Mouse (Mus musculus): ENCODE results near the gene Abtb1. TPM values are rescaled to one million over a fixed set of nuclear protein-coding genes. Genes with fewer than 3 reads are reported as not detected.

Abtb1 gene
- polyA plus RNA-seq, 1 experiment from 2014 or later, result 34.5 TPM

DNA sequence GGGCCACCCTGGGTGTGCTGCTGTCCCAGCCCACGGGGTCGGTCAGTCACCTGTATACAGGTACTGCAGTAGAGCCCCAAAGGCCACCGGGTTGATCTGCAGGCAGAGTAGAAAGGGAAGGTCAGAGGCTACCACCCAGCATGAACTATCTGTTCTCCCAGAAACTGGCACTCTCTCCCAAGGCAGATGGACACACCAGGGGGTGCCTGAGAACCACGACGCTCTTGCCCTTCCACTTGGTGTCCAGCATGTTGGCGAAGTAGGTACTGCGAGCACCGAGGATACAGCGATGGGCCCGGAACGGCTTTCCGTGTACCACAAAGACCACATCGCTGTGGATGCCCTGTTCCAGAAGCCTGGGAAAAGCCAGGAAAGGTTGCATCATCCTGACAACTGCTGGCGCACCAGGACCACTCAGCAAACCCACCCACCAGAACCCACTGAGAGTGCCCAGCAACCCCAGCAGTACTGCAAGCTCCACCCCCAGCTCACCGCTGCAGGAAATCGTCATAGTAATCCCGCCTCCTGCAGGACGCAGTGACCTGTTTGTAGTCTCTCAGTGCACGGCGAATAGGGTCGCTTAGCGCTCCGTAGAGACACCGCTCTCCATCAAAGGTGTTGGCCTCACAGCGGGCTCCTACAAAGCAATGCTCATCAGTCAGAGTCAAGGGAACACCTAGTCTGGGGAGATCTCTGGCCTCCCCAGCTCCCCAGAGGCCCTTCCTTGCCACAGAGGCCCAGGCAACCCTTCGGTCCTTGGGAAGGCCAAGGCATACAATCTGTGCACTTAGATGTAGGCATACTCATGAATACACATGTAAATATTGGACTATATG, 2.4 kb downstream of the Abtb1 start:
- H3K27ac ChIP-seq (replicated peaks), result no peak overlapping the region
- peaks cover 26% of the 10 kb centered on the region for H3K4me1 ChIP-seq
- 86% methylated on average over 26 of the region's 26 CpGs for WGBS
- H3K4me3 ChIP-seq (replicated peaks), result no peak overlapping the region
- no peak overlapping the region for H3K4me2 ChIP-seq (replicated peaks)
- no peaks in the 10 kb centered on the region for H3K27me3 ChIP-seq
- peaks cover 47% of the 10 kb centered on the region for H3K36me3 ChIP-seq
- no peak for ATAC-seq (ENCODE audit: insufficient number of reproducible peaks, low FRiP score, low TSS enrichment, low read depth)
- H3K9me3 ChIP-seq (replicated peaks), result no peaks in the 10 kb centered on the region
- no peak overlapping the region for H3K9ac ChIP-seq

GRCm38 (mm10) chr6:88838613-88839012, 3.2 kb downstream of the Abtb1 start:
- H3K27ac ChIP-seq (replicated peaks), result no peak overlapping the region
- H3K9ac ChIP-seq, result no peak overlapping the region
- H3K4me2 ChIP-seq (replicated peaks), result no peak overlapping the region
- peaks cover 47% of the 10 kb centered on the region for H3K36me3 ChIP-seq
- peaks cover 22% of the 10 kb centered on the region for H3K4me1 ChIP-seq
- H3K27me3 ChIP-seq, result no peaks in the 10 kb centered on the region
- H3K4me3 ChIP-seq (replicated peaks), result no peak overlapping the region
- no peaks in the 10 kb centered on the region for H3K9me3 ChIP-seq (replicated peaks)
- 89% methylated on average over 10 of the region's 10 CpGs for WGBS
- ATAC-seq (ENCODE audit: insufficient number of reproducible peaks, low FRiP score, low TSS enrichment, low read depth), result no peak

GRCm38 (mm10) chr6:88837999-88838398, 3.8 kb downstream of the Abtb1 start:
- H3K36me3 ChIP-seq, result peaks cover 47% of the 10 kb centered on the region
- no peak overlapping the region for H3K4me3 ChIP-seq (replicated peaks)
- peaks cover 16% of the 10 kb centered on the region for H3K4me1 ChIP-seq
- no peaks in the 10 kb centered on the region for H3K9me3 ChIP-seq (replicated peaks)
- WGBS, result 91% methylated on average over 12 of the region's 12 CpGs
- no peak overlapping the region for H3K4me2 ChIP-seq (replicated peaks)
- no peak overlapping the region for H3K27ac ChIP-seq (replicated peaks)
- ATAC-seq (ENCODE audit: insufficient number of reproducible peaks, low FRiP score, low TSS enrichment, low read depth), result no peak
- H3K9ac ChIP-seq, result no peak overlapping the region
- no peaks in the 10 kb centered on the region for H3K27me3 ChIP-seq

GRCm38 (mm10) chr6:88836178-88836819, 5.5 kb downstream of the Abtb1 start:
- Histone ChIP-seq H3K27me3 (no peaks in the 10 kb centered on the region), H3K4me2 (replicated peaks) (no peak overlapping the region), H3K9me3 (replicated peaks) (no peaks in the 10 kb centered on the region), H3K27ac (replicated peaks) (no peak overlapping the region), H3K4me1 (peaks cover 13% of the 10 kb centered on the region), H3K9ac (no peak overlapping the region), H3K4me3 (replicated peaks) (no peak overlapping the region), H3K36me3 (peaks cover 47% of the 10 kb centered on the region)
- ATAC-seq (ENCODE audit: insufficient number of reproducible peaks, low FRiP score, low TSS enrichment, low read depth), result no peak
- 88% methylated on average over 28 of the region's 28 CpGs for WGBS

DNA sequence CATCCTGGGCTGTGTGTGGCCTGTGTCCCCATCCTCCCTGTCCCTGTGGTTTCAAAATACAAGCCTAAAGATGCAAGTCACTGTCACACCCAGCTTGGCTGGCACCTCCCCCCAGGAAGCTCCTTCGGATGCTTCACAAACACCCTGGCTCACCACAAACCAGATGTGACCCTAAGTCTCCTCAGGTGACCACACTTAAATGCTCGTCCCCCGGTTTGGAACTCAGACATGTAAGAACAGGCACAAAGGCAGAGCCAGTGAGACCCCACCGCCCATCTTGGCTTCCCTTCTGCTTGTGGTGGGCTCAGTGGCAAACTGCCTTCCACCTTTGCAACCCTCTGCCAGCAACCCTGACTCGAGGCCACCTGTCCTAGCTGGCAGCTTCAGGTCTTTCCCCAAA, 6.7 kb downstream of the Abtb1 start:
- H3K36me3 ChIP-seq, result peaks cover 47% of the 10 kb centered on the region
- no peak for ATAC-seq (ENCODE audit: insufficient number of reproducible peaks, low FRiP score, low TSS enrichment, low read depth)
- no peaks in the 10 kb centered on the region for H3K27me3 ChIP-seq
- no peak overlapping the region for H3K27ac ChIP-seq (replicated peaks)
- 0 out of 2 replicates have a peak, but pooled peaks cover 3% of the 10 kb centered on the region for H3K4me1 ChIP-seq
- no peaks in the 10 kb centered on the region for H3K9me3 ChIP-seq (replicated peaks)
- no peak overlapping the region for H3K4me2 ChIP-seq (replicated peaks)
- no peak overlapping the region for H3K4me3 ChIP-seq (replicated peaks)
- no peak overlapping the region for H3K9ac ChIP-seq
- 55% methylated on average over 5 of the region's 5 CpGs for whole genome bisulfite sequencing

GRCm38 (mm10) chr6:88833340-88834140, 8.2 kb downstream of the Abtb1 start:
- H3K4me2 ChIP-seq (replicated peaks), result no peak overlapping the region
- no peak overlapping the region for H3K27ac ChIP-seq (replicated peaks)
- peaks cover 34% of the 10 kb centered on the region for H3K36me3 ChIP-seq
- no peaks in the 10 kb centered on the region for H3K27me3 ChIP-seq
- no peak overlapping the region for H3K9ac ChIP-seq
- 84% methylated on average over 5 of the region's 5 CpGs for WGBS
- 0 out of 2 replicates have a peak, but pooled peaks cover 3% of the 10 kb centered on the region for H3K4me1 ChIP-seq
- H3K9me3 ChIP-seq (replicated peaks), result no peaks in the 10 kb centered on the region
- ATAC-seq (ENCODE audit: insufficient number of reproducible peaks, low FRiP score, low TSS enrichment, low read depth), result no peak
- H3K4me3 ChIP-seq (replicated peaks), result no peak overlapping the region

- 76% methylated on average over 5 of the region's 5 CpGs for WGBS
- peak; percentile 50; the same call in 1 of the 2 replicates for ATAC-seq (ENCODE audit: insufficient number of reproducible peaks, low FRiP score, low TSS enrichment, low read depth)
Measured at GRCm38 (mm10) chr6:88832663-88833062, 9.1 kb downstream of the Abtb1 start.

DNA sequence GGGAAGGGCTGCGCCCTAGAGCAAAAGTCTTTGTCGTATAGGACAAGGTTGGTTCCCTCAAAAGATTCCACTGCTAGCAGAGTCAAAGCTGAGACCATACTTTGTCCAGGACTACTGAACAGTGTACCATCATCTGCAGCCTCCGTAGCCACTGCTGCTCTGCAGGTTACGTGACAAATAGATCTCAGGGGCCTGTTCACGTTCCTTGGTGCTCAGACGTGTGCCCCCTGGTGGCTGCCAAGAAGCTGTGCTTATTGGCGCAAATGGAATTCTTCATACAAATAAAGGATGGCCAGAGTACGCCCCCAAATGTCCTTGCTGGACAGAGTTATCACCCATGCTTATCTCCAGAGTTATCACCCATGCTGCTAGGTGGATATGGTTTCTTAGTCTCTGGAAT, 10.3 kb downstream of the Abtb1 start:
- H3K36me3 ChIP-seq, result peaks cover 14% of the 10 kb centered on the region
- no peaks in the 10 kb centered on the region for H3K27me3 ChIP-seq
- 0 out of 2 replicates have a peak, but pooled peaks have one; percentile 20 for ATAC-seq (ENCODE audit: insufficient number of reproducible peaks, low FRiP score, low TSS enrichment, low read depth)
- 22% methylated on average over 8 of the region's 8 CpGs for WGBS
- no peaks in the 10 kb centered on the region for H3K9me3 ChIP-seq (replicated peaks)
- no peak overlapping the region for H3K4me2 ChIP-seq (replicated peaks)
- no peak overlapping the region for H3K27ac ChIP-seq (replicated peaks)
- H3K4me1 ChIP-seq, result peaks cover 17% of the 10 kb centered on the region
- no peak overlapping the region for H3K9ac ChIP-seq
- H3K4me3 ChIP-seq (replicated peaks), result no peak overlapping the region

More at GRCm38 (mm10) chr6:88832663-88833062, 9.1 kb downstream of the Abtb1 start:
- no peak overlapping the region for H3K9ac ChIP-seq
- peaks cover 25% of the 10 kb centered on the region for H3K36me3 ChIP-seq
- H3K4me1 ChIP-seq, result peaks cover 5% of the 10 kb centered on the region
- H3K4me2 ChIP-seq (replicated peaks), result no peak overlapping the region
- H3K4me3 ChIP-seq (replicated peaks), result no peak overlapping the region
- H3K9me3 ChIP-seq (replicated peaks), result no peaks in the 10 kb centered on the region
- H3K27me3 ChIP-seq, result no peaks in the 10 kb centered on the region
- H3K27ac ChIP-seq (replicated peaks), result no peak overlapping the region

DNA sequence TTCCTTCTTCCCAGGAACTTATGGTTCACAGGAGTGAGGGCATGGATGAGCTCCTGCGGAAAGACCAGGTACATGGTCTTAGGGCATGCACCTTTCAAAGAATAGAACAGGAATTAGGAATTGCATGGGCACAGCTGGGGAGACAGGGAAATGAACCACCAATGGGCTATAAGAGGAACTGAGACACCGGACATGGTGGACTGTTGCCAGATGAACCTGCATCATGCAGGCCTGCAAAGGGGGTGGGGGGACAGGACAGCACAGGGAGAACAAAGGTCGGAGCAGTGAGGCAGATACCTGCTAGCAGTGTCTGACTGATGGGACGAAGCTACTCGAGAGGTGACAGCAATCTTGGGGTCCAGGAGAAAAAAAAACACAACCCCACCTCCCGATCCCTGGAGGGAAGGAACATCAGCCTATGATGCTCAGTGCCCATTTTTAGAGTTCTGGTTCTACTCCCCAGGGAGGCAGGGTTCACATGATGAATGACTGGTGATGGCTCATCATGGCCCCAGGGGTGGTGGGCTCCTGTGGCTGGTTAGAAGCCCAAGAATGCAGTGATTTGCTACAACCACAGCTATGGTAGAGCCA, 11.6 kb downstream of the Abtb1 start:
- no peak overlapping the region for H3K4me3 ChIP-seq (replicated peaks)
- H3K27ac ChIP-seq (replicated peaks), result no peak overlapping the region
- 84% methylated on average over 6 of the region's 6 CpGs for WGBS
- H3K9ac ChIP-seq, result no peak overlapping the region
- peaks cover 22% of the 10 kb centered on the region for H3K4me1 ChIP-seq
- no peaks in the 10 kb centered on the region for H3K9me3 ChIP-seq (replicated peaks)
- peaks cover 3% of the 10 kb centered on the region; the same call in 1 of the 2 replicates for H3K36me3 ChIP-seq
- no peak overlapping the region for H3K4me2 ChIP-seq (replicated peaks)
- H3K27me3 ChIP-seq, result no peaks in the 10 kb centered on the region
- ATAC-seq (ENCODE audit: insufficient number of reproducible peaks, low FRiP score, low TSS enrichment, low read depth), result no peak

DNA sequence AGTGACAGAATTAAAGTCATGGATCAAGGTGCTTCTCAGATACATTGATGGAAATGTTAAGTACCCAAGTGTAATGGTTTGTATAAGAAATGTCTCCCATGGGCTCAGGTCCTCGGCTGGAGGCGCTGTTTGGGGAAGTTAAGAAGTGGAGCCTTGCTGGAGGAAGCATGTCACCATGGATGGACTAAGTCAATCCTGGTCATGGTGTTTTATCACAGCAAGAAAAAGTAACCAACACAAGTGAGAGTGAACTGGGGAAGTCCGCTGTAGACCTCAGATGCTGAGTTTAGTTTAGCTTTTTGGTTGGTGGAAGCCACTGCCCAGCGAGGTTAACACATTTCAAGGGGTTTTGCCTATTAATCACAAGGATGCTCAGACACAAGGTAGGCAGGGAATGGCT, 12.2 kb downstream of the Abtb1 start:
- Histone ChIP-seq H3K27me3 (no peaks in the 10 kb centered on the region), H3K4me1 (peaks cover 22% of the 10 kb centered on the region), H3K9ac (no peak overlapping the region), H3K4me2 (replicated peaks) (no peak overlapping the region), H3K4me3 (replicated peaks) (no peak overlapping the region), H3K9me3 (replicated peaks) (no peaks in the 10 kb centered on the region), H3K36me3 (no peaks in the 10 kb centered on the region), H3K27ac (replicated peaks) (no peak overlapping the region)
- ATAC-seq (ENCODE audit: insufficient number of reproducible peaks, low FRiP score, low TSS enrichment, low read depth), result no peak
- WGBS, result 87% methylated on average over 4 of the region's 4 CpGs

Measured in embryonic facial prominence, embryonic 15.5 days (tissue).